Mouse (Mus musculus) MEL-GATA-1-ER (cell line): Measurements from ENCODE around the gene Kndc1.

Experiments
- DNase-seq: peaks from one replicate; pipeline ENCODE4 v3.0.0-alpha.2; 2012; ENCODE audit warnings: low read depth; ENCODE audit errors: extremely low read depth

The Kndc1 gene

DNA sequence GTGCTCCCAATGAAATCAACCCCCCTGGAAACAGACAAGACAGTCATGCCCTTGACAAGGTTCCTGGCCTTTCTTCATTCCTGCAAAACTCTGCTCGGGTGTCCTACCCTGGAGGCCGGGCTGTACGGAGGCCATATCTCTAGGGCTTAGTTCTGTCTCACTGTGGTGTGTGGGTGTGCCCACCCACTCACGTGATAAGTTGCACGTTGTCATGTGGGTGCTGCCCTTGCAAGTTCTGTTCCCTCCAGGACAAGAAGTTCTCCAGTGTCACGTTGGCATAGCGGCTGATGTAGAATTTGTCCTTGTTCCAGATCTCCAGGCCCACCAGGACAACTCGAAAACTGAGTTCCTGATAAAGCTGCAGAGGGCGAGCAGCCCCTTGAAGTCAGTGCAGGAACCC is 93.8 kb downstream of the Kndc1 start:
- DNase-seq = no peak

DNA sequence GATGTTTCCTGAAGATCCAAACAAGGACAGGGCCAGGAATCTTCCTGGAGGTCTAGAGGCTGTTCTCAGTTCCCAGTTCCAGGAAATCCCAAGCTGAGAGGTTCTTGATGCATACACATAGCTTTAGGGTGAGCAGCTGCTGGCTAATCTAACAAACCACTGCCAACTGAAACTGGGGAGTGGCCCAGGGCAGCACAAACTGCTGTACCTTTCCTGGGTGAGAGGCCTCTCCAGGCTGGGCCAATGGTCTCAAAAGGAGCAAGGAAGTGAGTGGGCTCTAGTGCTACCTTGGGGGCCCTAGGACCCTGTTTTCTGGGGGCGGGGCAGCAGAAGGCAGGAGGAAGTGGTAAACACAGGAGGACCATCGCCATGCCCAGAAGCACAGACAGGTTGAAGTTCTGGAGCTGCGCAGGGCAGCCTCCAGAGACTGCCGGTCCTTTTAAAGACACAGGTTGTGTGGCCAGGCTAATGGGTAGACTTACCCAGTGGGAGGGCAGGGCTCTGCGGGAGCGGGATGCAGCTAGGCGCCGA is 96.4 kb downstream of the Kndc1 start:
- DNase-seq = no peak
